Mouse (Mus musculus) stomach, embryonic 15.5 days (tissue): ENCODE data around the gene Rag2. TPM values are rescaled to one million over a fixed set of nuclear protein-coding genes. Genes with fewer than 3 reads are reported as not detected.
A peak's percentile ranks its signal among the peaks of the same experiment; 100 is the strongest.

ENCODE experiments used
- ATAC-seq: fragments of 200-750 bp; cut with Nextera tagmentation; 2 replicates; pipeline ENCODE4 v1.8.0; 2017; ENCODE audit warnings: low read depth, moderate number of reproducible peaks, moderate TSS enrichment; ENCODE audit not compliant: insufficient read depth, low FRiP score
- H3K27ac ChIP-seq: fragments of 300-500 bp; sonication (generic); 2 replicates; pipeline ENCODE4 v1.5.1; 2015; ENCODE audit warnings: mild to moderate bottlenecking, inconsistent platforms
- H3K27me3 ChIP-seq: fragments of 300-500 bp; sonication (generic); replicated peaks from 2 replicates; pipeline ENCODE4 v1.6.1; 2015; ENCODE audit warnings: inconsistent platforms
- H3K36me3 ChIP-seq: fragments of 300-500 bp; sonication (generic); 2 replicates; pipeline ENCODE4 v1.6.1; 2015; ENCODE audit warnings: inconsistent platforms
- H3K4me1 ChIP-seq: fragments of 300-500 bp; sonication (generic); 2 replicates; pipeline ENCODE4 v1.6.1; 2015; ENCODE audit warnings: inconsistent platforms
- H3K4me2 ChIP-seq: fragments of 300-500 bp; sonication (generic); 2 replicates; pipeline ENCODE4 v1.6.1; 2015; ENCODE audit warnings: mild to moderate bottlenecking, inconsistent platforms
- H3K4me3 ChIP-seq: fragments of 300-500 bp; sonication (generic); replicated peaks from 2 replicates; pipeline ENCODE4 v1.5.1; 2015; ENCODE audit warnings: inconsistent platforms
- H3K9ac ChIP-seq: fragments of 300-500 bp; sonication (generic); 2 replicates; pipeline ENCODE4 v1.6.1; 2015; ENCODE audit warnings: inconsistent platforms
- H3K9me3 ChIP-seq: fragments of 300-500 bp; sonication (generic); 2 replicates; pipeline ENCODE4 v1.6.1; 2016; ENCODE audit warnings: inconsistent platforms
- WGBS: fragments of 180-500 bp; shearing (Covaris S2); methylation state at CpG from one replicate; pipeline ENCODE4 v1.1.7; 2015; 5-methylcytosine and 5-hydroxymethylcytosine counted together
- polyA plus RNA-seq: library from polyadenylated mRNA; unstranded; fragments of >200 nt; fragmentation: Nextera tagmentation; extraction: Ambion mirVana; gene quantifications from 2 replicates; pipeline ENCODE4 v1.2.1, GENCODE M21; 2015

The Rag2 gene
- polyA plus RNA-seq, 1 experiment from 2014 or later, result 0.09 TPM

- Histone ChIP-seq H3K27ac (peak overlapping the region; percentile 87), H3K27me3 (no peaks in the 10 kb centered on the region), H3K36me3 (no peaks in the 10 kb centered on the region), H3K4me2 (peak overlapping the region; percentile 64), H3K4me1 (no peaks in the 10 kb centered on the region), H3K9me3 (no peaks in the 10 kb centered on the region), H3K9ac (peak overlapping the region; percentile 30; the same call in 1 of the 2 replicates), H3K4me3 (peak overlapping the region; percentile 67)
- 1% methylated on average over 31 of the region's 31 CpGs for WGBS
- peak; percentile 99 for ATAC-seq
These were observed 4.0 kb downstream of the Rag2 start for GRCm38 (mm10) chr2:101628297-101629236.

DNA sequence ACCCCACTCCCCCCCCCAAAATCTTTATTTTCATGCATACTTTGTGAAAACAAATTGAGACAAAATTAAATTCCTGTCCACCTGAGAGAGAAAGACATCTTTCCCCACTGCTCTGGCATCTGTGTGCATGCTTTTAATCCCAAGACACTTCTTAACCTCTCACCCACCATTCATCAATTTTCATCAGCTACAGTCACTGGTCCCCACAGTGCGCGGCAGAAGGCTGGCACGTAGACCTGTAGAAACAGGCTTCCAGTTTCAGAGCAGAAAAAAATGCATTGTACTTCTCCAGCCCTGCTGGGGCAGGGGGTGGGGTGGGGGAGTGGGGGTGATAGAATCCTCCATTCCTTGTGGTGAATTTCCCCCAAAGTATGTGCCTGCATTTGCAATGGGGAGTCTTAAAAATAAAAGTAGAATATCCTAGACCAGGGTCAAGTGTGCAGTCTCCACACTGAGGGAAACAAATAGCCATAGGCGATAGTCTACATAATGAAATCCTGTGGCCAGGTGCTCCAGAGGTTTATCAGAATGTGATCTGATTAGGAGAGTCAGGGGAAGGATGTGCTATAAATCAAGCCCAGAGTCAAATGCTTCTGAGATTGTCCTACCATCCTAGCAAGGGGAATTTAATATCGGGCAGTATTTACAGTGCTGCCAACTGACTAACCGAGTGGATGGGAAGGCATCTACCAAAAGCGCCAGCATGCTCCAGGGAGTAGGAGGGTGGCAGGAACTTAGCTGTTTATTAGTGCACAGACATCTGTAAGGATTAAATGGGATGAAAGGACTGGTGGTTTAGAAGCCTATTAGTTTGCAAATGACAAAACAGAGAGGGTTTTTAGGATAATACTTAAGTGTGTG, 14.7 kb downstream of the Rag2 start:
- ATAC-seq, result no peak
- no peaks in the 10 kb centered on the region for H3K27me3 ChIP-seq
- no peaks in the 10 kb centered on the region for H3K9me3 ChIP-seq
- no peaks in the 10 kb centered on the region for H3K36me3 ChIP-seq
- WGBS, result 42% methylated on average over 7 of the region's 7 CpGs
- no peak overlapping the region for H3K4me2 ChIP-seq
- H3K27ac ChIP-seq, result no peak overlapping the region
- H3K4me1 ChIP-seq, result no peaks in the 10 kb centered on the region
- H3K4me3 ChIP-seq, result no peak overlapping the region
- no peak overlapping the region for H3K9ac ChIP-seq

DNA sequence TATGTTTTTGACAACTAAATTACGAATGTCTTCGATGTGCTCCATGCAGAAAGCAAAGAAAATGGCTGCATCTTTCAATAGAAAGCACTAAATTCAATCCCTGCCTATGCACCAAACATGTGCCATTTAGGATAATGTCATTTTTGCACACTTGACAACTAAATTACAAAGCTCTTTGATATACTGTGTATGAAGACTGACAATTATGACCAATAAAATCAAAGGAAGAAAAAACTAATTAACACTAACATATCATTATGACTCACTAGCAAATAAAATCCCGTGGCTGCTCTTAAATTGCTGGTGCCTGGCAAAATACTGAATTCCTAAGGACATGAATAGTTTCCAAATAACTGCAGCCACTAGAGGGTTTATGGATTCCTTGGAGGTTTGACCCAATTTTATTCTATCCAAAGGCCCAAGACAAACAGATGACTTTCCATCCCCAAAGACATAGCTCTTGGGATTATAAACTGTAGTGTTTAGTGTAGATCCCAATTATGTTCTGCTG, 15.4 kb downstream of the Rag2 start:
- Histone ChIP-seq H3K9me3 (no peaks in the 10 kb centered on the region), H3K36me3 (no peaks in the 10 kb centered on the region), H3K4me1 (no peaks in the 10 kb centered on the region), H3K4me2 (no peak overlapping the region), H3K27ac (no peak overlapping the region), H3K27me3 (no peaks in the 10 kb centered on the region), H3K9ac (no peak overlapping the region), H3K4me3 (no peak overlapping the region)
- 75% methylated on average over 3 of the region's 3 CpGs for WGBS
- no peak for ATAC-seq

GRCm38 (mm10) chr2:101645841-101646240, 21.3 kb downstream of the Rag2 start:
- no peak overlapping the region for H3K4me2 ChIP-seq
- H3K9me3 ChIP-seq, result no peaks in the 10 kb centered on the region
- ATAC-seq, result no peak
- no peaks in the 10 kb centered on the region for H3K4me1 ChIP-seq
- no peaks in the 10 kb centered on the region for H3K27me3 ChIP-seq
- no peaks in the 10 kb centered on the region for H3K36me3 ChIP-seq
- H3K9ac ChIP-seq, result no peak overlapping the region
- 84% methylated on average over 1 of the region's 1 CpGs for WGBS
- H3K4me3 ChIP-seq, result no peak overlapping the region
- no peak overlapping the region for H3K27ac ChIP-seq

DNA sequence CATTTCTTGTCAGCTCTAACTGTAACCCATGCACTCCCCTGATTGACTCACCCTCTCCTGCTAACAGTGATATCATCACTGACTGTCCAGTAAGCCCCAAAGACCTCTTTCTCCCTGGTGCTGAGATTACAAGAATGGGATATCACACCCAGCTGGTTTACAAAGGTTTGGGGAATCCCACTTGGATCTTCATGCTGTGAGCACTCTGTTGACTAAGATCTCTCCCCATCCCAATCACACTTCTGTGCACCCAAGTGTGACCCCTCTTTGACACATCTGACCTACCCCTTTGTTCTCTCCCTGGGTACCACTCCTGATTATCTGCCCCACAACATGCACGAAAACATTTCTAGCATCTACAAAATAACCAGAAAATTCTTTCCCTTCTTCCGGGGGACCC, 23.8 kb downstream of the Rag2 start:
- no peak overlapping the region for H3K9ac ChIP-seq
- H3K4me3 ChIP-seq, result no peak overlapping the region
- no peak for ATAC-seq
- H3K27ac ChIP-seq, result no peak overlapping the region
- 82% methylated on average over 2 of the region's 2 CpGs for WGBS
- H3K9me3 ChIP-seq, result no peaks in the 10 kb centered on the region
- H3K4me1 ChIP-seq, result no peaks in the 10 kb centered on the region
- H3K27me3 ChIP-seq, result no peaks in the 10 kb centered on the region
- no peaks in the 10 kb centered on the region for H3K36me3 ChIP-seq
- no peak overlapping the region for H3K4me2 ChIP-seq

DNA sequence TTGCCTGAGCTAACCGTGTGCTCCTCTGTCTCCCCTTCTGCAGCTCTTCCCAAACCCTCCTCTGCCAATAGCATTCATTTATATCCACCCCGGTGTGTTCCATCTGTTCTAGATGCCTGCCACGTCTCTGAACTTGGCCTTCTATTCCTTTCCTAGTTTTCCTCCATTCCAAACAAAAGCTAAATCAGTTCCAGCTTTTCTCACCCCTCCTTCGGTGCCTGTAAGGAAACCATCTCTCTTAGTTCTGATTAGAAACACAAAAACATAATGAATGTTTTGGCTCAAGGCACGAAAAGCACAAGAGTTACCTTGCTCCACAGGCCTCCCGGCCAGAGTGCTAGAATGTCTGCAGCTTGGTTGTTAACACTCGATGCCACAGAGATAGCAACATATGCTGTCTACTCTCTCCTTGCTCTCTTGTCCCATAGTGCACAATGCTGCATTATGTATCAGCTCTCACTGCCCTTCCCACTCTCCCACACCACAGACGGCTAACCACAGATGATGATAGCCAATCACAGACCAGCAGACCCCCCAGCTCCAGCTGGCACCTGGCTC, 24.7 kb downstream of the Rag2 start, which contains the start of the genes Rag1 and B230118H07Rik:
Gene Rag1 (minus strand): TSS at position 388 of the 558 bp plus-strand sequence.
Gene B230118H07Rik (minus strand): TSS at position 419 of the 558 bp plus-strand sequence.
- no peaks in the 10 kb centered on the region for H3K36me3 ChIP-seq
- no peak for ATAC-seq
- H3K27me3 ChIP-seq, result no peaks in the 10 kb centered on the region
- H3K9ac ChIP-seq, result no peak within 1 kb of the TSS
- no peaks in the 10 kb centered on the region for H3K4me1 ChIP-seq
- H3K27ac ChIP-seq, result no peak within 1 kb of the TSS
- WGBS, result 39% methylated on average over 8 of the region's 8 CpGs
- H3K4me2 ChIP-seq, result no peak within 1 kb of the TSS
- no peak within 1 kb of the TSS for H3K4me3 ChIP-seq
- H3K9me3 ChIP-seq, result no peaks in the 10 kb centered on the region

GRCm38 (mm10) chr2:101650446-101650845, 25.9 kb downstream of the Rag2 start:
- Histone ChIP-seq H3K4me2 (no peak overlapping the region), H3K4me3 (no peak overlapping the region), H3K4me1 (no peaks in the 10 kb centered on the region), H3K36me3 (no peaks in the 10 kb centered on the region), H3K27ac (no peak overlapping the region), H3K9me3 (no peaks in the 10 kb centered on the region), H3K27me3 (no peaks in the 10 kb centered on the region), H3K9ac (no peak overlapping the region)
- no peak for ATAC-seq
- 65% methylated on average over 1 of the region's 1 CpGs for WGBS

- Histone ChIP-seq H3K4me3 (peak overlapping the region; percentile 25), H3K27ac (no peak overlapping the region), H3K4me1 (no peaks in the 10 kb centered on the region), H3K9ac (no peak overlapping the region), H3K4me2 (peak overlapping the region; percentile 51), H3K9me3 (no peaks in the 10 kb centered on the region), H3K36me3 (no peaks in the 10 kb centered on the region), H3K27me3 (no peaks in the 10 kb centered on the region)
- 39% methylated on average over 14 of the region's 14 CpGs for WGBS
- ATAC-seq, result 0 out of 2 replicates have a peak, but pooled peaks have one; percentile 18
These were observed 27.8 kb downstream of the Rag2 start for GRCm38 (mm10) chr2:101652204-101652920.

DNA sequence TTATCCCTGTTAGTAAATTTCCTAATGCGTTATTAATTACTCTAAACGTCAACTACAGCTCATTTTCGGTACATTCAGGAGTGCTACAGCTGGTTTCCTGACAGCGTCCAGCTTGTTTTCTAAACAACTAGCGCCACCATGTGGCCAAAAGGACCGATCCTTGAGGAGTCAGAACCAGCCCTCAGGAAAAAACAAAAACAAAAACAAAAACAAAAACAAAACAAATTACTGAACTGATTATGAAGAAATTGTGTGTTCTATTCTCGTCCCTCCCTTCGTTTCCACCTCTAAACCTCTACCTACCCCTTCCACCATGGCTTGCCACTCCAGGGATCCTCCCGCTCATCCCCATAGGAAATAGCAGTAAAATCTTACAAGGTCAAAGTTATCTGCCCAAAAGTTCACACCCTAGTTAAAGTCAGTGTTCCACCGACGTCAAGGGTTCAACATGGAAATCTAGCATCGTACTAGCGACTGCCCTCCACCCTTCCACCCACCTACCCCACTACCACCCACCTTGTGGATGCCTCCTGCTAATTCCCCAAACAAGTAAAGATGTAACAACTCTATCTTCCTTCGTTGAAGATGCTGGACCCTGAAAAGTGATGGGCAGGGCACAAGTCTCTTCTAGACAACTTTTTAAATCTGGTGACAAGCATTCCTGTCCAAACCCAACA, 28.5 kb downstream of the Rag2 start:
- peak overlapping the region; percentile 25 for H3K4me3 ChIP-seq
- H3K9ac ChIP-seq, result no peak overlapping the region
- peak overlapping the region; percentile 51 for H3K4me2 ChIP-seq
- H3K4me1 ChIP-seq, result no peaks in the 10 kb centered on the region
- H3K27me3 ChIP-seq, result no peaks in the 10 kb centered on the region
- ATAC-seq, result peak; percentile 60; the same call in 1 of the 2 replicates
- H3K27ac ChIP-seq, result no peak overlapping the region
- no peaks in the 10 kb centered on the region for H3K9me3 ChIP-seq
- H3K36me3 ChIP-seq, result no peaks in the 10 kb centered on the region
- WGBS, result 18% methylated on average over 14 of the region's 14 CpGs

DNA sequence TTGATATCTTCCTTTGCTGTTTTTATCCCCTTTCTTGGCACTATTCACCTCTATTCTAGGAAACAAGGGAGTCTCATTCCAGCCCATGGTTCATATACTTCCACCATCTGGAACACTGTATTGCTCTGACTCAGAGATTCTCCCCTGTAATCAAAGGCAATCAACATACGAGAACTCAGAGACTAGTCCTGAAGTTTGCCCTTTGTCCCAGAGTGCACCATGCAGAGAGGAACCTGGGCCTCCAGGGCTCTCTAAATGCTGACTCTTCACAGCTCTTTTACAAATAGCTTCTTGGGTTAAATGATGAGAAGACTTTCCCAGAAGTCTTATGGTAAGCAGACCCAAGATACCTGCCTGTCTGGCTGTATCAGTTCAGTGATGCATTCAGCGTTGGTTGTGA, 36.0 kb downstream of the Rag2 start:
- Histone ChIP-seq H3K4me3 (no peak overlapping the region), H3K27ac (no peak overlapping the region), H3K9ac (no peak overlapping the region), H3K27me3 (no peaks in the 10 kb centered on the region), H3K4me1 (no peaks in the 10 kb centered on the region), H3K4me2 (no peak overlapping the region), H3K36me3 (no peaks in the 10 kb centered on the region), H3K9me3 (no peaks in the 10 kb centered on the region)
- WGBS, result 74% methylated on average over 2 of the region's 2 CpGs
- ATAC-seq, result no peak
